Mouse (Mus musculus): ENCODE results near the gene Nfkbib.

Gene Nfkbib

DNA sequence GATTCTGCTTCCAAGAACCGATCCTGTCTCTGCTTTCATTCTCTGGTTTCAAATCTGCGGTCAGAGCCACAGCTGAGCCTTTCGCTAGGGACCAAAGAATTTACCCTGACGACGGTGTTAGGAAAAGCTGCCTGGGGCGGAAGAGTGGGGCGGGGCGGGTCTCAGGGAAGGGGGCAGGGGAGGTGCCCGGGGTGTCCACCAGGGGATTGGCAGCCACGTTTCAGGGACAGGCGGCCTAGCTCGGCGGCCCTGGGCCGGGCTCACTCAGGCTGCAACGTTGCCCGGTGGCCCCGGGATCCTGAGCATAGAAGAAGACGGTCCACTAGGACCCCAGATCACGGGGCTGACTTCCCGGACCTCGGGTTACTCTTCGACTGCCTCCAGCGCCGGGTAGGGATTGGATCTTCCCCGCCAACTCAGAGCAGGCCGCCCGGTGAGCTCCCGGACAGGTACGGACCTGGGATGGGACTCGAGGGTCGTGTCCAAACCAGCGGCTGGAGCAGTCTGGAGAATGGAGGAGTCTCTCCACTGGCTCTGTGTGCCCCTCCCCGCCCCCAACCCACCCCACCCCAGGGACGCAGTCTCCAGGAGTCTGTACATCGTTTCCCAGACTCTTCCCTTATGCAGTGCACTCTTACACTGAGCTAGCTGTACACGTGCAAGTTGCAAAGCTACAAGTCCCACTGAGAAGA is 50.6 kb downstream of the Nfkbib start, which contains the start of gene Fbxo17:
Gene Fbxo17 (plus strand): TSS at position 215 of the 692 bp plus-strand sequence.
- no peak for DNase-seq

GRCm38 (mm10) chr7:28715598-28715997 is 51.7 kb downstream of the Nfkbib start:
- DNase-seq, result no peak

DNA sequence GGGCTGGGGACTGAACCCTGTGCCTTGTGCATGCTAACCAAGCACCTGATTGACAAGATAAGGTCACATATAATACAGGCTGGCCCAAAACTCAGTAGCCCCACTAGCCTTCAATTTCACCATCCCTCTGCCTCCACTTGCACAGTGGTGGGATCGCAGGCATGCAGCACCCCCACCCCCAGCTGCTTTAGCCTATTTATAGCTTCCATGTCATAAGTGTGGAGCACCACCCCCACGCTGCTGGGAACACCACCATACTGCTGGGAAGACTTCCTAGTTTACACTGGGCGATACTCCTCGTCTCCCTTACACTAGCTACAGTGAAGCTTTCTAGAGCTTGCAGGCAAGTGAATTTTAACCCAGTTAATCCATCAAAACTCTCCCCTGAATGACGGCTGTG is 52.6 kb downstream of the Nfkbib start:
- no peak for DNase-seq

DNA sequence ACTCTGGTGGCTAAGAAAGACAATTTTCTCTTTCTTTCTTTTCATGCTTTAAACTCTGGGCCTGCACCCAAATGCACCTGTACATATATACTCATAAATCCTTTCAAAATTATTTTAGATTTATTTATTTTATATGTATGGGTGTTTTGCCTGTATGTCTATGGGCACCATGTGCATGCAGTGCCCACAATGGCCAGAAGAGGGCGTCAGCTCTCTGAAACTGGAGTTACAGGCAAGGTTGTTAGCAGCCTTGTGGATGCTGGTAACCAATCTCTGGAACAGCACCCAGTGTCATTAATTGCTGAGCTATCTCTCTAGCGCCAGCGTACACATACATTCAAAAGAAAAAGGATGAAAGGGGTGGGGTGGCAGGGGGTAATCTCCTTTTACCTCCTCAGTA is 56.4 kb downstream of the Nfkbib start:
- no peak for DNase-seq

- DNase-seq, result no peak
These were observed 57.9 kb downstream of the Nfkbib start for GRCm38 (mm10) chr7:28709454-28709853.
